Mouse (Mus musculus): Measurements from ENCODE around the gene Sf3b3.
"Not testable (repeated sequence)": the region's sequence is repeated elsewhere in the genome, so short reads cannot be mapped to it uniquely, and the experiment has no call there.

The Sf3b3 gene

DNA sequence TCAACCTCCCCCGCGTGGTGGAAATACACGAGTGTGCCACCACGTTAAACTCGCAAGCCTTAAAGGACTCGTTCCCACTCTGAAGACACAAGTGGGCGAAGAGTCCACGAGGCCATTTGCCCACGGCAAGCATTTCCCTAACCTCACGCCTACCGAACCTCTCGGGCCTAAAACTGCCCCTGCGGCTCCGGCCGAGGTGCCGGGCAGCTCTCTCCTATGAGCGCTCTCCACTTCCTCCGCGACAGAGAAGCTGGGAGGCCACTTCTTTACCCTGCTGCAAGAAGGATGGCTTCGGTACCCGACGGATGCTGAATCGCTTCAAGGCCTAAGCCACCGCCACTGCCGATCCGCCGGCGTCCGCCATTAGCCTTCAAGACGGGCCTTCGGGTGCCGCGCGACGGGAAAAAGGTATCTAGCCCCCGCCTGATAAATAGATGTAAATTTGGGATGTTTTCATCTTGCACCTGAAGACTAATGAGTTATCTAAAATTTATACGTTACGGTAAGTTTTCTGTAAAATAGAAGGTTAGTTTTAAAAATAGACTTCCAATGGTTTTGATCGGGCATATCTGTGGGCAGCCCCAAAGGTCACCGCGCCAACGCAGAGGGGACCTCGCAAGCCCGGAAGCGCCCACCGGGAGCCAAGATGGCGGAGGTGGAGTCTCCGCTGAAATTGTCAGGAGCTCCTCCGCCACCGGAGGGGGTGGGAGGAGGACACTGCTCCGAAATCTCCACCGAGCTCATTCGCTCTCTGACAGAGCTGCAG, at the start of gene Sf3b3, which contains the start of gene Cog4:
TSS of gene Sf3b3 (minus strand) at position 383 of the 766 bp plus-strand sequence.
TSS of gene Cog4 (plus strand) at position 196 of the 766 bp plus-strand sequence.
- DNase-seq = peak; percentile 81

DNA sequence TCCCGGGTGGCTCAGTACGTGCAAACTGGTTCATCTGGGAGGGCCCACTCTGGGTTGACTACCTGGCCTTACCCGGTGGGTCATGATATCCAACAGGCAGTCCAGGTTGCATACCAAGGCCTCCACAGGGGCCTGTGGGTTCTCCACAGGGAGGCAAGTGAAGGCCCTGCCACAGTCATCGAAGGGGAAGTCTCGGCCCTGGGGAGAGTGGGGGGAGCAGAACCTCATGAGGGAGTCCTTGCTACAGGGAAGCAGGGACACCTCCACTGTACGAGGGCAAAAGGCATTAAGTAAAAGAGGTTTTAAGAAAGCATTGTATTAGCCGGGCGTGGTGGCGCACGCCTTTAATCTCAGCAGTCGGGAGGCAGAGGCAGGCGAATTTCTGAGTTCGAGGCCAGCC, 49.2 kb upstream of the Sf3b3 start:
- no peak for DNase-seq

DNA sequence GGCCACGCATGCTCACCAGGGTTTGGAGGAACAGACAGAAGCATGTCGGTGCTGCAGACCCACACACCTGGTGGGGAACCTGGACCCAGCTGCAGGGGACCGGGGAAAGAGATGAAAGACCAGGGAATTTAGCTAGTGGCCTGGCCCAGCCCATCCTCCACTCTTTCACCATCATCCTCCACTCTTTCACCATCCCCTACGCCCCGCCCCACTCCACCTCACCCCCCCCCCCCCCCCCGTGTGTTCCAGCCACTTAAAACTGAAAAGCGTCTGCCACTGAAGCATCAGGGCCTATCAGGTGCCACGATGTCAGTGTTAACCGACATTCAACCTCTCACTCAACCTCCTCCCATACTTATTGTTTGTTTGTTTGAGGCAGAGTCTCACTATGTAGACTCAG, 48.7 kb upstream of the Sf3b3 start:
- DNase-seq = no peak

DNA sequence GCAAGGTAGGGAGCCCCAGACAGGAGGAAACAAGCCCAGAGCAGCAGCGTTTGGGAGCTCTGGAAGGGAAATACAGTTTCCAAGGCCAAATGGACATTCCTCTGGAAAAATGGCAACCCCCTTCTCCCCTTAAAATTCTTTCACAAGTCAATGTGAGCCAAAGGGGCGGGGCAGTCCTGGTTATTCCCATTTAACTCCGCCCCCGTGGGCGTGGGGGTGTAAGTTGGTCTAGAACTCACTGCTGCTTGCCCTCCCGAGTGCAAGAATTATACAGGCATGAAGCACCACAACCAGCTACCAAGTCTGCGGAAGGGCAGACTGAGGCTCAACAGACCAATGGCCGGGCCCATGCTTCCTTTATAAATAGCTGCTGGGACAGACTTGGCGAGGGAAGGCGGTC, 48.3 kb upstream of the Sf3b3 start:
- DNase-seq = no peak

DNA sequence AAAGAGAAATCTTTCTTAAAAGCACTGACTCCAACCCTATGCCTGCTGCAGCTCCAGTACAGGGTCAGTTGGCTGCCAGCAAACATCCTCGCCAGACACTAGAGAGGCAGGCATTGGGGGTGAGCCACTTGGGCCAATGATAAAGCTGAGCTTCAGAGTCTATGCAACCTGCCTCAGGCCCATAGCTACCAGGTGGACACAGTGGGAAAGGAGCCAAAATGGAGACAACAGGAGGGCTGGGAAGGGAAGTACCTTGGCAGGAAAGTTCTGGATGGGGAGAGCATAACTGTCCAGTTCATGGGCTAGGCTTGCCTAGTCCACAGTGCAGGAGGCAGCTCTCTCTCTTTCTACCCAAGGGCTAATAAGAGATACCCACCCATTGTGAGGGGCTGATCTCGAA, 46.3 kb upstream of the Sf3b3 start:
- no peak for DNase-seq

DNA sequence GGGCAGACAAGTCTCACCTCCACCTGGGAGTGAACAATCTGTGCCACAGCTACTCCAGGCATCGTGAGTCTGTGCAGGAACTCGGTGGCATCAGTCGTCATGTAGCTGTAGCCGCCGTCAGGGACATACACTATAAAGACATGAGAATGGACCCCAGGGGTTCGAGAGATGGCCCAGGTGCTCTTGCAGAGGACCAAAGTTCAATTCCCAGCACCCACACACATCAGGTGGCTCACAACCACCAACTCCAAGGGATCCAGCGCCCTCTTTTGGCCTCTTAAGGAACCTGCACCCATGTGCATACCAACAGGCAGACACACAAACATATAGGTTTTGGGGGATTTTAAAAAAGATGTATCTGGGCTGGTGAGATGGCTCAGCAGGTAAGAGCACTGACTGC, 45.5 kb upstream of the Sf3b3 start:
- no peak for DNase-seq

DNA sequence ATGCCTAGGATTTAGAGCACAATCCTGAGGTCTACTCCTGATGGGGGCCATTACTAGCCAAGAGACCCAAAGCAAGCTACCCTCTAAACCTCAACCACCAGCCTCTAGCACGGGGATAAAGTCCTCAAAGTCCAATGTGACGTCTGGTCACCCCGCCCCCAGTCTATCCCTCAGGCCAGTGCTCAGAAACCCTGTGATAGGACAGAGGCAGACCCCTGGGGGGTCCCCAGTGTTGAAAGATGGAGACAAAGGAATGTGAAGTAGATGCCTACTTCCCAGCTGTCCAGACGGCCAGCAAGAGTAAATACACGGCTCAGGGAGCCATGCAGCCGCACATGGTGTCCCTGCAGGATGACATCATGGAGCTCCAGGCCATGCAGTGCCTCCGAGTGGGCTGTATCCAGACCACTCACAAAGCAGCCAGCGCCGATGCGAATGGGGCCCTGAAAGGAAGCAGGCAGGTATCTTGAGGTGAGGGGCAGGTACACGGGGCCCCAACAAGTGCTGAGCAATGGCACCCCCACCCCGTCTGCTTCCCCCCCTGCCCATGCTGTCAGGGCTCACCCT, 43.4 kb upstream of the Sf3b3 start:
- no peak for DNase-seq

DNA sequence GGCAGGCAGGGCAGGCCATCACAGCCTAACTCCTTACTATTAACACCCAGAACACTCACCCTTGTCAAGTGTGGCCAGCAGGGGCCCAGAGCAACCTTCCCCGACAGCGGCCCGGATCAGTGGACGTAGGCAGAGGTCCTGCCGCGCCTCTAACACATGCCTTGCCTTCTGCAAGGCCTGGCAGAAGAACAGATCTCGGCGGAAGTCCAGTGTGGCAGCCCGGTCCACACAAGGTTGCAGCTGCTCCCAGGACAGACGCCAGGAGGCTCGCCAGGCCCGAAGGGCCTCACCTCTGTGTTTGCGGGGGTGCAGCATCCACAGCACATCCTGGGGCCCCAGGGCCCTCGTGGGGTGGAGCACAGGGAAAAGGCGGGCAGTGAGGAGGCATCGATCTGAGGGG, 42.3 kb upstream of the Sf3b3 start:
- no peak for DNase-seq

DNA sequence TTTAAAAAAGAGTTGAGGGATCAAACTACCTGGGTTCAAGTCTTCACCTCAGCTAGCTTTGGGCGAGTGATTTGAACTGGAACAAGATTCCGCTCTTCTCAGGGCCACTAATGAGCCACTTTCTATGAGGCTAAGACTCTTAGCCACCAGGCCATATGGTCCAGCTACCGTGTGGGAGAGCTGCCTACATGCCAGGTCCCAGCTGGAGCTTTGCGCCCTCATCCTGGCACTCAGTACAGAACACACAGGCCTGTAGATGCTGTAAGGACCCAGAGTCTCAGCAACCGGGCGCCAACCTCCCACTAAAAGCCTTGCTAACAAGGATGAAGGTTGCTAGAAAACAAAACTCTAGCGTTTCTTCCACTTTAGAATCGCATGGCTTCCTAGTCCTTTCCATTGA, 41.9 kb upstream of the Sf3b3 start:
- no peak for DNase-seq

DNA sequence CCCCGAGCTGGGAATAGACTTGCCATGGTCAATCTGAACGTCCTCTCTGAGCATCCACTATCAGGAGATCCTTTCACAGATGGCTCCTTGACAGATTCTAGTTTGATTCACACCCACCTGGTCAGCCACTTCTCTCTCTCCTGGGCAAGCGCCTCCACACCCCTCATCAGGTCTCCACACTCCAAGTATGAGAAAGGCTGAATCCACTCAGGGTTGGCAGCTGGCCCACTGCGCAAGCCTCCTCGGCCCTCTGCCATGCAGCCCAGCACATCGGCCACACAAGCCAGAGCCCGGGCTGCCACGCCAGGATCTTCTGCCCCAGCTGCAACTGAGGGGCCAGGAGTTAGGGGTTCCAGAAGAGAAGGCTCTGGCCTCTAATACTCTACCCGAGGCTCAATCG, 41.0 kb upstream of the Sf3b3 start:
- DNase-seq = no peak

DNA sequence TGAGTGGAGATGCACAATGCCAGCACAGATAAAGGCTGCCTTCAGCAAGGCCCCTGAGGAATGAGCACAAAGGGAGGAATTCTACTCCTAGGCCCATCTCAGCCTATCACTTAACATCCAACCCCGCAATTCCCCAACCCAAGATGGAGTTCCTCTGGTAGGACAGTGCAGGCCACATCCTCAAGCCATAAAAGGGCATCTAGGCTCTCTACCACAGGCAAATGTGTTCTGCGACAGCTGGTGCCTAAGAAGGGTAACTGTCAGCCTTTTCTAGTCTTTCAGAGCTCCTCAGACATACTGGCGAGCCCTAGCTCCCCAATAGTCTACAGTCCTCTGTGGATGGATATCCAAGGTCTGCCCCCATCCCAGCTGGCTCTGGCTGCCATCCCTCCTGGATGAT, 40.0 kb upstream of the Sf3b3 start:
- no peak for DNase-seq

DNA sequence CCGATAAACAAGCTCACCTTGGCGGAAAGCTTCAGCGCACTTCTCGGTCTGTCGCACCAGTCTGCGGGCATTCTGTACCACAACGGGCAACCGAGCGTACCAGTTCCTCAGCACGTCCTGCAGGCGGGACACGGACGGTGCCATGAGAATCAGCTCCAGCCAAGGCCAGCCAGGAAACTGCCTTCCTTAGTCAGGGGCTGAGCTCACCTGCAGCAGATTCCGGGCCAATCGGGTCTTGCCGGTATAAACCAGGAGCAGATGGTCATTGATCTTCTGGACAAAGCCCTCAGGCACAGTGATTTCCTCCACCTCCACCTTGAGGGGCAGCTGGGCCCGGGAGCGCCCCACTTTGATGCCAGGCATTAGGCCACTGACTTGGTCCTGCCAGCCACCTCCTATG, 37.2 kb upstream of the Sf3b3 start:
- no peak for DNase-seq

DNA sequence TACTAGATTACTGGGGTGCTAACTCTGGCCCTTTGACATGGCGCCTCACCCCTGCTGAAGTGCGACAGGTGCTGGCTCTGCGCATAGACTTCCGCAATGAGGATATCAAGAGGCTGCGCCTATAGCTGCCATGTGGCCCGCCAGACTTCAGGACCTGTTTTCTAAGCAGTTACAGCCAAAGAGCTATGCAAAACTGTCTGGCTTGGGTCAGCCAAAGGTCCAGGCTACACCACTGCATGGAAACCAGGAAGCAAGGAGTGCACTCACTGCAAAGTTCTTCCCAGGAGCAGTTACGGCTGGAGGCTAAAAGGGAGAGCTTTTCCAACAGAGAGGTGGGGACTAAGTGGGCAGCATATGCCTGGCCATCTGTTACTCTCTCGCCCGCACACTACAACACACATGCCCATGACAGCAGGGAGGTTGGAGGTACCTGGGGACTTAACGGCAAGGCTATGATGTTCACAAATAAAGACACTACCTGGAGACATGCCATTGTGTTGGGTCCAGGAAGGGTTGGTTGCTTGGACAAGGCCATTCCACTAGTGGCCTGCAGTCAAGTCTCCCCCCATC, 35.2 kb upstream of the Sf3b3 start:
- DNase-seq = no peak

DNA sequence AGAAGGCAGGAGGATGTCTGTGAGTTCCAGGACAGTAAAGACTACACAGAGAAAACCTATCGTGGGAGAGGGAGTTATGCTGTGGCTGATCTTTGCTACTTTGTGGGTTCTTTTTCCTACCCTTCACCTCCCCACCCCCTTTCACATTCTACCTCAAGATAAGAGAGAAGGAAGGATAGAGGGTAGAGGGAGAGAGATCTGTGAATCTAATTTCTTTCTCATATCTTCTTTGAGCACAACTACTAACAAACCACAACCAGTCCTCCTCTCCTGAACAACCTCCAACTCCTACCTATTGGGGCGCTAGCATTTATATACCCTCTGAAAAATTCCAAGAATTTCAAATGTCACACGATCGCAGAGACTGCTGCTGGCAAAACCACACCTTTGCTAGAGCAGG, 31.3 kb upstream of the Sf3b3 start:
- DNase-seq = no peak

DNA sequence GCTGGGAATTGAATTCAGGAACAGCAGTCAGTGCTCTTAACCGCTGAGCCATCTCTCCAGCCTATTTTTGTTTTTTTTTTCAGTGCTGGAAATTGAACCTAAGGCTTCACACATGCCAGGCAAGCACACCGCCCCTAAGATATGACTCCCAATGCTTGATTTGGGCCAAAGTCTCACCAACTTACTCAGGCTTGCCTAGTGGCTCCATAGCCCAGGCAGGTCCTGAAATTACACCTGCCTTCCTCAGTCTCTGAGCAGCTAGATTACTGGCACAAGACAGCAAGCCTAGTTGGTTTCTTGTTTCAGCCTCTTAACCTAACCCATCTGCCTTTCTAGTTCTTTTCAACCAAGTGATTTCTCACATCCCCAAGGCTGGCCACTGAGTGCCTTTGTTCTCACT, 23.9 kb upstream of the Sf3b3 start:
- no peak for DNase-seq

DNA sequence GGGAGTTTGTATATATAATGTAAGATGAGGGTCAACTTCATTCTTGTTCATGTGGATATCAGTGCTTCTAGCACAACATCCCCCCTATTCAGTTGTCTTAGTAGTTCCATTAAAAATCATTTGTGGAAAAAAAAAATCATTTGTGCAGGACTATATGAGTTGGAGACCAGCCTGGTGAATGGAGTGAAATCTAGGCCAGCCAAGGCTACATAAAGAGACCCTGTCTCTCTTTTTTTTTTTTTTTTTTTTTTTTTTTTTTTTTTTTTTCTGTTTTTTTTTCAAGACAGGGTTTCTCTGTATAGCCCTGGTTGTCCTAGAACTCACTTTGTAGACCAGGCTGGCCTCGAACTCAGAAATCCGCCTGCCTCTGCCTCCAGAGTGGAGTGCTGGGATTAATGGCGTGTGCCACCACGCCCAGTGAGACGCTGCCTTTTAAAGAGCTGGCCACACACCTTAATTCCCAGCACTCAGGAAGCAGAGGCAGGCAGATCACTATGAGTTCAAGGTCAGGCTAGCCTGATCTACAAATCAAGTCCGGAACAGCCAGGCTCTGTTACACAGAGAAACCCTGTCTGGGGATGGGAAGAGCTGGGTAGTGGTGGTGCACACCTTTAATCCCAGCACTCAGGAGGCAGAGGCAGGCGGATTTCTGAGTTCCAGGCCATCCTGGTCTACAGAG, 14.9 kb upstream of the Sf3b3 start:
- not testable (repeated sequence) for DNase-seq

DNA sequence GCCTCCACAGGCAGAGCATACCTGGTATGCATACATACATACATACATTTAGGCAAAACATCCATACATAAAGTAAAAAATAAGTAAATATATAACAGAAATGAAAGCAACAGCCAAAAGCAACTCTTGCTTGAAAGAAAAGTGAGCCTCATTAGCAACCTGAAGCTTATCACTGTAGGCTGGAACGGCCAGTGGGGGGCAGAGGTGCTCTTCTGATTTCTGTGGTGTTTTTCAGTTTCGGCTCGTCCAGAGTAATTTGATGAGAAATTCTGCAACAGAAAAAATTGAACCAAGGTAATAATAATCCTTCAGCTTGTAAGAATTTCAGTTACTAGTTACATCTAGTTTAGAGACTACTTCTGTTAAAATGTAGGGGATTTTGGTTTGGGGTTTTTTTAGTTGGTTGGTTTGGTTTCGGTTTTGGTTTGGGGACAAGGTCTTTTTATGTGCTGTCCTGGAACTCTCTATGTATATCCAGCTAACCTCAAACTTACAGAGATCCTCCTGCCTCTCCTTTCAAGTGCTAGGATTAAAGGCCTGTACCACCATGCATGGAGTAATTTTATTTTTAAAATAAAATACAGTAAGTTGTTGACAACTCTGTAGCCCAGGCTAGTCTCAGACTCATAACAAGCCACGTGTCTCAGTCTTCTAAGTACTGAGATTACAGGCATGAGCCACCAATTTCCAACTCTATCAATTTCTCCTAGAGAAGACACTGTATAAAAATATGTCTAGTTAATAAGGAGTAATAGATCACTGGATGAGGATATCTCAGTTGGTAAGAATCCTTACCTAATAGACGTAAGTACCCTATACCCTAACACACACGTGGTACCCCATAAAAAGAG, 13.3 kb upstream of the Sf3b3 start:
- DNase-seq = no peak

DNA sequence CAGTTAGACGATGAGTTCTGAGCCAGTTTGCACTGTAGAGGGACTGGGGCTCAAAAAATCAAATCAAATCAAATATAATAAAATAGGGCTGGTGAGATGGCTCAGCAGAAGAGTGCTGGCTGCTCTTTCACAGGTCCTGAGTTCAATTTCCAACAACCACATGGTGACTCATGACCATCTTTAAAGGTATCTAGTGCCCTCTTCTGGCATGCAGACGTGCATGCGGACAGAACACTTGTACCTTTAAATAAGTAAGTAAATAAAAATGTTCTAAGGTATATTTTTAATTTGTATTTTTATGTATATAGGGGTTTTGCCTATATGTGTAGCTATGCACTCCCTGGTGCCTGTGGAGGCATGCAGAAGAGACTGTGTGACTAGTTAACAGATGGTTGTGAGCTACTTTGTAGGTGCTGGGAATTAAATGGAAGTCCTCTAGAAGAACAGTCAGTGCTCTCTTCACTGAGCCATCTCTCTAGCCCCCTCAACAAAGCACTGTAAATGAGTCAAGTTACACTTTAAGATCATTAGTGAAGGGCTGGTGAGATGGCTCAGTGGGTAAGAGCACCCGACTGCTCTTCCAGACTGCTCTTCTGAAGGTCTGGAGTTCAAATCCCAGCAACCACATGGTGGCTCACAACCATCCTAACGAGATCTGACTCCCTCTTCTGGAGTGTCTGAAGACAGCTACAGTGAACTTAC, 10.3 kb upstream of the Sf3b3 start:
- DNase-seq = no peak

DNA sequence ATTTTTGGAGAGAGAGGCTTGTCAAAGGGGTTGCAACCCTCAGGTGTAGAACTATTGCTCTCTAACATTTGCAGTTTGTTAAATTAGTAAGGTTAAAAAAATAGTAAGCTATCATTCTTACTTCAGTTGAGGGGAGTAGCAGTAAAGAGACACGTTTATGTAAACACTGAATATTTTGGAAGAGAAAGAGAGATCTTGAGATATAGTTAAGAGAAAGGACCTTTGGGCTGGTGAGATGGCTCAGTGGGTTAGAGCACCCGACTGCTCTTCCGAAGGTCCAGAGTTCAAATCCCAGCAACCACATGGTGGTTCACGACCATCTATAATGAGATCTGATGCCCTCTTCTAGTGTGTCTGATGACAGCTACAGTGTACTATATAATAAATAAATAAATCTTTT, 9.5 kb upstream of the Sf3b3 start:
- DNase-seq = not testable (repeated sequence)

DNA sequence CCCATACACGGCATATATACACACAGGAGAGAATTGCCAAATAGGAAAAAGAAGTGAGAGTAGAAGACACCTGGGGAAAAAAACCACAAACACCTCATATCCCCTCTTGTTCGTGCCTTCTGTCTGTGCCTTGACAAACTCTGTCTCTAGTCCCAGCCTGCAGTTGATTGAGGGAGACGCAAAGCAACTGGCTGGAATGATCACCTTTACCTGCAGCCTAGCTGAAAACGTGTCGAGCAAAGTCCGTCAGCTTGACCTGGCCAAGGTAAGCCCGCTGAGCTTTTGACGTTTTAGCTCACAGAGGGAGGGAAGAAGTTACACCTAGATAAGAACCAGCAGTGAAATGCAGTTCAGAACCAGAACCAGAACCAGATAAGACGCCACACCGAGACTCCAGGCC, 4.6 kb upstream of the Sf3b3 start:
- DNase-seq = no peak

DNA sequence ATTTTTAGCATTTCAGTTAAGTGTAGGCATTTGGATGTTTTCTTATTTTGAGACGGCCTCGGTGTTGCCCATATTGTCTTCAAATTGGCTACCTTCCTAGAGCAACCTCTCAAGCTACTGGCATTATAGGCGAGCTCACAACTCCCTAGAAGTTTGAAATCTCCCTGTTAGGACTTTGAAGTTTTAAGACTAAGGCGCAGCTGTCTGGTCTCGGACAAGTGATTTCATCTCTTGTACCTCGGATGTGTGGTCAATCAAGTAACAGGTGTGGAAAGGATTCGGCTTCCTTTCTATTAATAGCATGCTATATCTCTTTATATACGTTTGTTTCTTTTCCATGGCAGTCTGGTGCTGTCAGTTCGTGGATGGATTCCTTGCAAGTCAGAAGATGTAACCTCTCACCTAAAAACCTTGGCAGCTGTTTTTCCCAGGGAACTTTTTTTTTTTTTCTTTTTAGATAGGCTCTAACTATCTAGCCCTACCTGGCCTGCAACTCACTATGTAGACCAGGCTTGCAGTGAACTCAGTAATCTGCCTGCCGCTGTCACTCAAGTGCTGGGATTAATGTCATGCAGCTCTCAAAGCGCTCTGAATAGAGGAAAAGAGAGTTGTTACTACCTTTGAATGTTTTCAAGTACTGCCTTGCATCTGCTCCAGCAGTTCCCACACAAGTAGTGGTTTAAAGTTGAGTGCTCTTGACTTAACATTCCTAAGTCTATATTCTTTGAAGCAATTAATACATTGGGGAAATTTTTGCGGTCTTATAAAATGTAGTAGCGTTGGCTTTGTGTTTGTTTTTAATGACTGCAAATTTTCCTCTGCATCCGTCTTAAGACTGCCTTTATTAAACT, 1.3 kb upstream of the Sf3b3 start:
- no peak for DNase-seq

Measured in right cerebral cortex, postnatal 14 days (tissue).